Mouse (Mus musculus): ENCODE data around the gene Tspan5. TPM values are rescaled to one million over a fixed set of nuclear protein-coding genes. Genes with fewer than 3 reads are reported as not detected.

The Tspan5 gene
- total RNA-seq, 1 experiment, result 12.7 TPM

DNA sequence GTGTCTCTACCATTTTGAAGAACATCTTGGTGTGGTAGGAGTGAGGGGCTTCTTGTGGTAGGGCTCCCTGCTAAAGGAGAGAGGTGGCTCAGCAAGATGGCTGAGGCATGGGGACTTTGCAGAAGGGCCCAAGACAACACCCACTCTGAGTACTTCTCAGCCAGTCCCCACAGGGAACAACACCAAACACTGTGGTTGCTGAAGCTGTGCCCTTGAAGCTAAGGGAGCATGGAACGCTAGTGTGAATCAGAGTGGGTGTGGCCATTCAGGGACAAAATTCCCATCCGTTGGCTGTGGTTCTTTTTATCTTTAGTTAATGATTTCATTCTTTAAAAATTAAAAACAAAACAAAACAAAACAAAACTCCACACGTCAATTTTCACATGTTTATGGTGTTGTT is 22.8 kb downstream of the Tspan5 start:
- peaks cover 4 to 5% of the 10 kb centered on the region in 2 experiments; a peak in 3 of 4 replicates for H3K4me1 ChIP-seq (ENCODE audit: control insufficient read depth in 2 of 2, insufficient read depth in 2 of 2, low read length in 2 of 2, poor library complexity in 1 of 2)
- no peak overlapping the region for H3K9ac ChIP-seq (ENCODE audit: insufficient read depth, low read depth, low read length, poor library complexity, severe bottlenecking)
- no peak overlapping the region for H3K4me3 ChIP-seq (ENCODE audit: insufficient read depth in 1 of 2, low read depth in 1 of 2, low read length in 2 of 2, poor library complexity in 1 of 2, severe bottlenecking in 1 of 2)
- DNase-seq (ENCODE audit: low read depth, low spot score), result no peak
- no peak overlapping the region for H3K27ac ChIP-seq (ENCODE audit: insufficient read depth, low read depth, low read length, poor library complexity, severe bottlenecking)
- no peaks in the 10 kb centered on the region for H3K9me3 ChIP-seq (ENCODE audit: control insufficient read depth, insufficient read depth, low read depth, low read length)
- peaks cover 1% of the 10 kb centered on the region; the same call in 1 of the 2 replicates for H3K36me3 ChIP-seq (ENCODE audit: control insufficient read depth, insufficient read depth, low read length, poor library complexity, severe bottlenecking)
- TF ChIP-seq ZNF384 (IDR thresholded peaks at IDR 0.05; ENCODE audit: low read depth, low read length) (no peak), CHD2 (IDR thresholded peaks at IDR 0.05; ENCODE audit: low read depth, low read length) (no peak), HCFC1 (IDR thresholded peaks at IDR 0.05; ENCODE audit: borderline replicate concordance, insufficient read depth, low read length) (no peak), MAFK (IDR thresholded peaks at IDR 0.05; ENCODE audit: insufficient read depth, low read depth, low read length) (no peak), ZC3H11A (IDR thresholded peaks at IDR 0.05; ENCODE audit: borderline replicate concordance, low read depth, low read length) (no peak)
- in situ Hi-C loops (cut with MboI; ENCODE audit: low sequenced_read_pairs in 2 of 2, unreplicated experiment in 2 of 2), result no loop called here

DNA sequence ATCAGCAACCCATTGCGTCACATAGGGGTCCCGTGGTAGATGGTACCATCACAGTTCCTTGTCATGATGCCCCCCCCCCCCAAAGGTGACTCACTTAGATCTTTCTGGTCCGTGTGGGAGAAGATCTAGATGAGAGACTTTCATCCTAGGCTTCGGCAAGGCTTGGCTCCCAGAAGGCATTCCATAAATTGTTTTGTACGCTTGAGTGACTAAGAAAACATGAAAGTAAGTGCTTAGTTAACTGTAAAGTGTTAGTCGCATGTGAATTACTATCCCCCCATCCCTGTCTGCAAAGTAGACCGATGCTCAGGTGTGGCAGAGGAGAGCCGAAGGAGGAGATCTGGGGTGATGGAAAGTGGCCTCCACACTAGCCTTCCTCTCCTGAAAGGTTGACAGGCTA is 25.0 kb downstream of the Tspan5 start:
- Histone ChIP-seq H3K4me1 (ENCODE audit: control insufficient read depth in 2 of 2, insufficient read depth in 2 of 2, low read length in 2 of 2, poor library complexity in 1 of 2) (peaks cover 4 to 11% of the 10 kb centered on the region in 2 experiments; a peak in 3 of 4 replicates), H3K9me3 (ENCODE audit: control insufficient read depth, insufficient read depth, low read depth, low read length) (no peaks in the 10 kb centered on the region), H3K4me3 (ENCODE audit: insufficient read depth in 1 of 2, low read depth in 1 of 2, low read length in 2 of 2, poor library complexity in 1 of 2, severe bottlenecking in 1 of 2) (no peak overlapping the region), H3K9ac (ENCODE audit: insufficient read depth, low read depth, low read length, poor library complexity, severe bottlenecking) (no peak overlapping the region), H3K27ac (ENCODE audit: insufficient read depth, low read depth, low read length, poor library complexity, severe bottlenecking) (no peak overlapping the region), H3K36me3 (ENCODE audit: control insufficient read depth, insufficient read depth, low read length, poor library complexity, severe bottlenecking) (peaks cover 1% of the 10 kb centered on the region; the same call in 1 of the 2 replicates)
- no peak for DNase-seq (ENCODE audit: low read depth, low spot score)
- TF ChIP-seq ZC3H11A (IDR thresholded peaks at IDR 0.05; ENCODE audit: borderline replicate concordance, low read depth, low read length), result no peak
- TF ChIP-seq ZNF384 (IDR thresholded peaks at IDR 0.05; ENCODE audit: low read depth, low read length), result no peak
- no peak for TF ChIP-seq CHD2 (IDR thresholded peaks at IDR 0.05; ENCODE audit: low read depth, low read length)
- TF ChIP-seq MAFK (IDR thresholded peaks at IDR 0.05; ENCODE audit: insufficient read depth, low read depth, low read length), result no peak
- TF ChIP-seq HCFC1 (IDR thresholded peaks at IDR 0.05; ENCODE audit: borderline replicate concordance, insufficient read depth, low read length), result no peak
- in situ Hi-C loops (cut with MboI; ENCODE audit: low sequenced_read_pairs in 2 of 2, unreplicated experiment in 2 of 2), result no loop called here

- no peak for DNase-seq (ENCODE audit: low read depth, low spot score)
Observed at GRCm38 (mm10) chr3:138768541-138769093, 26.6 kb downstream of the Tspan5 start.

GRCm38 (mm10) chr3:138770650-138771331 is 28.8 kb downstream of the Tspan5 start:
- no peaks in the 10 kb centered on the region for H3K9me3 ChIP-seq (ENCODE audit: control insufficient read depth, insufficient read depth, low read depth, low read length)
- no peak for DNase-seq (ENCODE audit: low read depth, low spot score)
- H3K36me3 ChIP-seq (ENCODE audit: control insufficient read depth, insufficient read depth, low read length, poor library complexity, severe bottlenecking), result no peaks in the 10 kb centered on the region; the same call in 1 of the 2 replicates
- in situ Hi-C loops (cut with MboI; ENCODE audit: low sequenced_read_pairs in 2 of 2, unreplicated experiment in 2 of 2), result no loop called here
- no peak overlapping the region for H3K4me3 ChIP-seq (ENCODE audit: insufficient read depth in 1 of 2, low read depth in 1 of 2, low read length in 2 of 2, poor library complexity in 1 of 2, severe bottlenecking in 1 of 2)
- TF ChIP-seq ZNF384 (IDR thresholded peaks at IDR 0.05; ENCODE audit: low read depth, low read length) (no peak), CHD2 (IDR thresholded peaks at IDR 0.05; ENCODE audit: low read depth, low read length) (no peak), HCFC1 (IDR thresholded peaks at IDR 0.05; ENCODE audit: borderline replicate concordance, insufficient read depth, low read length) (no peak), ZC3H11A (IDR thresholded peaks at IDR 0.05; ENCODE audit: borderline replicate concordance, low read depth, low read length) (no peak), MAFK (IDR thresholded peaks at IDR 0.05; ENCODE audit: insufficient read depth, low read depth, low read length) (no peak)
- H3K9ac ChIP-seq (ENCODE audit: insufficient read depth, low read depth, low read length, poor library complexity, severe bottlenecking), result no peak overlapping the region
- no peak overlapping the region for H3K27ac ChIP-seq (ENCODE audit: insufficient read depth, low read depth, low read length, poor library complexity, severe bottlenecking)
- H3K4me1 ChIP-seq (ENCODE audit: control insufficient read depth in 2 of 2, insufficient read depth in 2 of 2, low read length in 2 of 2, poor library complexity in 1 of 2), result peaks cover 3 to 8% of the 10 kb centered on the region in 2 experiments; a peak in 2 of 4 replicates

More at GRCm38 (mm10) chr3:138768541-138769093, 26.6 kb downstream of the Tspan5 start:
- Histone ChIP-seq H3K9me3 (ENCODE audit: control insufficient read depth, insufficient read depth, low read depth, low read length) (no peaks in the 10 kb centered on the region), H3K27ac (ENCODE audit: insufficient read depth, low read depth, low read length, poor library complexity, severe bottlenecking) (no peak overlapping the region), H3K36me3 (ENCODE audit: control insufficient read depth, insufficient read depth, low read length, poor library complexity, severe bottlenecking) (no peaks in the 10 kb centered on the region; the same call in 1 of the 2 replicates), H3K4me1 (ENCODE audit: control insufficient read depth in 2 of 2, insufficient read depth in 2 of 2, low read length in 2 of 2, poor library complexity in 1 of 2) (peaks cover 4 to 11% of the 10 kb centered on the region in 2 experiments; a peak in 3 of 4 replicates), H3K4me3 (ENCODE audit: insufficient read depth in 1 of 2, low read depth in 1 of 2, low read length in 2 of 2, poor library complexity in 1 of 2, severe bottlenecking in 1 of 2) (no peak overlapping the region), H3K9ac (ENCODE audit: insufficient read depth, low read depth, low read length, poor library complexity, severe bottlenecking) (no peak overlapping the region)
- TF ChIP-seq MAFK (IDR thresholded peaks at IDR 0.05; ENCODE audit: insufficient read depth, low read depth, low read length), result no peak
- TF ChIP-seq HCFC1 (IDR thresholded peaks at IDR 0.05; ENCODE audit: borderline replicate concordance, insufficient read depth, low read length), result no peak
- TF ChIP-seq ZC3H11A (IDR thresholded peaks at IDR 0.05; ENCODE audit: borderline replicate concordance, low read depth, low read length), result no peak
- TF ChIP-seq ZNF384 (IDR thresholded peaks at IDR 0.05; ENCODE audit: low read depth, low read length), result no peak
- TF ChIP-seq CHD2 (IDR thresholded peaks at IDR 0.05; ENCODE audit: low read depth, low read length), result no peak
- in situ Hi-C loops (cut with MboI; ENCODE audit: low sequenced_read_pairs in 2 of 2, unreplicated experiment in 2 of 2), result no loop called here
